Mouse (Mus musculus): ENCODE data around the gene Cald1. TPM values are rescaled to one million over a fixed set of nuclear protein-coding genes. Genes with fewer than 3 reads are reported as not detected.

The Cald1 gene
- total RNA-seq, 2 experiments from 2014 or later, result 31.5 to 43.3 TPM

GRCm38 (mm10) chr6:34609892-34610829 lies 11.9 kb downstream of the Cald1 start:
- no peak for DNase-seq (ENCODE audit: low spot score in 2 of 2)

- DNase-seq (ENCODE audit: low spot score in 2 of 2), result no peak
Measured at GRCm38 (mm10) chr6:34613122-34613521, 14.8 kb downstream of the Cald1 start.

GRCm38 (mm10) chr6:34615419-34615818 lies 17.1 kb downstream of the Cald1 start:
- no peak for DNase-seq (ENCODE audit: low spot score in 2 of 2)

- no peak for DNase-seq (ENCODE audit: low spot score in 2 of 2)
Measured at GRCm38 (mm10) chr6:34619494-34619893, 21.2 kb downstream of the Cald1 start.

- DNase-seq (ENCODE audit: low spot score in 2 of 2), result no peak
Measured at GRCm38 (mm10) chr6:34620242-34620641, 21.9 kb downstream of the Cald1 start.

- no peak for DNase-seq (ENCODE audit: low spot score in 2 of 2)
Measured at GRCm38 (mm10) chr6:34622865-34623264, 24.6 kb downstream of the Cald1 start.

GRCm38 (mm10) chr6:34623290-34623689 lies 25.0 kb downstream of the Cald1 start:
- no peak for DNase-seq (ENCODE audit: low spot score in 2 of 2)

GRCm38 (mm10) chr6:34624536-34624935 lies 26.2 kb downstream of the Cald1 start:
- DNase-seq (ENCODE audit: low spot score in 2 of 2), result no peak

- DNase-seq (ENCODE audit: low spot score in 2 of 2), result no peak
Measured at GRCm38 (mm10) chr6:34626586-34627245, 28.4 kb downstream of the Cald1 start.

- DNase-seq (ENCODE audit: low spot score in 2 of 2), result no peak
Measured at GRCm38 (mm10) chr6:34628131-34628530, 29.8 kb downstream of the Cald1 start.

- DNase-seq (ENCODE audit: low spot score in 2 of 2), result no peak
Measured at GRCm38 (mm10) chr6:34633776-34634175, 35.5 kb downstream of the Cald1 start.

- no peak for DNase-seq (ENCODE audit: low spot score in 2 of 2)
Measured at GRCm38 (mm10) chr6:34637588-34638438, 39.5 kb downstream of the Cald1 start.

- no peak for DNase-seq (ENCODE audit: low spot score in 2 of 2)
Measured at GRCm38 (mm10) chr6:34638667-34639066, 40.4 kb downstream of the Cald1 start.

GRCm38 (mm10) chr6:34640226-34640625 lies 41.9 kb downstream of the Cald1 start:
- no peak for DNase-seq (ENCODE audit: low spot score in 2 of 2)

GRCm38 (mm10) chr6:34641081-34641480 lies 42.8 kb downstream of the Cald1 start:
- DNase-seq (ENCODE audit: low spot score in 2 of 2), result no peak

- no peak for DNase-seq (ENCODE audit: low spot score in 2 of 2)
Measured at GRCm38 (mm10) chr6:34642075-34642547, 43.8 kb downstream of the Cald1 start.

GRCm38 (mm10) chr6:34648017-34648787 lies 49.9 kb downstream of the Cald1 start:
- no peak for DNase-seq (ENCODE audit: low spot score in 2 of 2)

GRCm38 (mm10) chr6:34651298-34651697 lies 53.0 kb downstream of the Cald1 start:
- no peak for DNase-seq (ENCODE audit: low spot score in 2 of 2)

- no peak for DNase-seq (ENCODE audit: low spot score in 2 of 2)
Measured at GRCm38 (mm10) chr6:34655719-34656118, 57.4 kb downstream of the Cald1 start.

GRCm38 (mm10) chr6:34658791-34659190 lies 60.5 kb downstream of the Cald1 start:
- DNase-seq (ENCODE audit: low spot score in 2 of 2), result peak in 1 of 2 experiments; percentile 46

Data from layer of hippocampus, postnatal 14 days (tissue).